Comparison of ENCODE assay signal across 28 mouse cellular contexts in genomic region chr15:81023842-81024241, GRCm38 (mm10). TPM values are rescaled to one million over a fixed set of nuclear protein-coding genes. Genes with fewer than 3 reads are reported as not detected.
DNase-seq lines count a peak whose midpoint lies in the region; ATAC-seq lines count a peak whose summit lies in the region.
"Had no signal": no experiment of that assay in that cellular context is flagged by ENCODE, and none has a peak within 500 bp of the region (broad histone marks: within the 10 kb centered on the region; RNA-seq: fewer than 3 reads in every experiment).

No protein-coding gene starts in this region.

- peaks cover 14% of the 10 kb centered on the region; the same call in 1 of the 2 replicates for H3K4me1 ChIP-seq in limb, embryonic 13.5 days
- peaks cover 24% of the 10 kb centered on the region for H3K4me1 ChIP-seq in limb, embryonic 10.5 days
- H3K4me1 ChIP-seq: forebrain, embryonic 15.5 days had no signal

- DNase-seq in frontal cortex, postnatal 10 days (ENCODE audit: low spot score in 2 of 2): no peak
- DNase-seq in limb, embryonic 10.5 days (ENCODE audit: low spot score): no peak
- DNase-seq in brain, adult 2 months (ENCODE audit: low read depth, low spot score): peak; percentile 56
- DNase-seq in telencephalon, adult 2 months (ENCODE audit: low read depth, low spot score): peak; percentile 58
- no peak for DNase-seq in urinary bladder, postnatal 36 days (ENCODE audit: low spot score in 2 of 2)
- DNase-seq: adrenal gland, postnatal 10 days; adrenal gland, postnatal 36 days; B cell, adult 2 months; cerebellum, adult 18-20 months; cerebellum, adult 9-10 months; cerebellum, postnatal 14 days; gastrocnemius, postnatal 10 days; heart, adult 2 months; heart, postnatal 14 days; heart, postnatal 4 days had no signal

- H3K9ac ChIP-seq in limb, embryonic 13.5 days: 0 out of 2 replicates have a peak overlapping the region, but pooled peaks have one; percentile 13
- H3K9ac ChIP-seq: embryonic facial prominence, embryonic 13.5 days; forebrain, embryonic 12.5 days; forebrain, embryonic 15.5 days; heart, embryonic 13.5 days; hindbrain, embryonic 15.5 days had no signal

- H3K27me3 ChIP-seq in limb, embryonic 13.5 days: no peaks in the 10 kb centered on the region
- H3K27me3 ChIP-seq in limb, embryonic 10.5 days (ENCODE audit: low read depth, poor library complexity, severe bottlenecking): no peaks in the 10 kb centered on the region
- H3K27me3 ChIP-seq: CH12.LX; embryonic facial prominence, embryonic 13.5 days; forebrain, embryonic 12.5 days; forebrain, embryonic 15.5 days; heart, embryonic 13.5 days; hindbrain, embryonic 15.5 days; Patski had no signal

- peak; percentile 46 for ATAC-seq in frontal cortex, adult (ENCODE audit: low TSS enrichment)
- no peak for ATAC-seq in limb, embryonic 13.5 days (ENCODE audit: low FRiP score, low read depth)
- ATAC-seq: forebrain, embryonic 15.5 days; Patski had no signal

- H3K4me2 ChIP-seq in limb, embryonic 13.5 days (replicated peaks): no peak overlapping the region
- H3K4me2 ChIP-seq: embryonic facial prominence, embryonic 13.5 days; forebrain, embryonic 12.5 days; forebrain, embryonic 15.5 days; heart, embryonic 13.5 days; hindbrain, embryonic 15.5 days had no signal

- no peak overlapping the region for H3K4me3 ChIP-seq in limb, embryonic 13.5 days
- H3K4me3 ChIP-seq in limb, embryonic 10.5 days: no peak overlapping the region
- H3K4me3 ChIP-seq: embryonic facial prominence, embryonic 10.5 days; embryonic facial prominence, embryonic 13.5 days; erythroblast, embryonic 14.5 days; forebrain, embryonic 12.5 days; forebrain, embryonic 15.5 days; heart, adult 2 months; heart, embryonic 10.5 days; heart, embryonic 13.5 days; hindbrain, embryonic 15.5 days had no signal

- peaks cover 44% of the 10 kb centered on the region for H3K36me3 ChIP-seq in limb, embryonic 13.5 days
- peaks cover 37% of the 10 kb centered on the region for H3K36me3 ChIP-seq in limb, embryonic 10.5 days

- H3K27ac ChIP-seq in limb, embryonic 13.5 days: no peak overlapping the region
- H3K27ac ChIP-seq in limb, embryonic 10.5 days: no peak overlapping the region
- H3K27ac ChIP-seq: embryonic facial prominence, embryonic 10.5 days; embryonic facial prominence, embryonic 13.5 days; forebrain, embryonic 12.5 days; forebrain, embryonic 15.5 days; heart, adult 2 months; heart, embryonic 10.5 days; heart, embryonic 13.5 days; hindbrain, embryonic 15.5 days had no signal

- no peaks in the 10 kb centered on the region for H3K9me3 ChIP-seq in limb, embryonic 13.5 days
- H3K9me3 ChIP-seq in limb, embryonic 10.5 days (replicated peaks): no peaks in the 10 kb centered on the region
- H3K9me3 ChIP-seq: embryonic facial prominence, embryonic 10.5 days; embryonic facial prominence, embryonic 13.5 days; forebrain, embryonic 12.5 days; forebrain, embryonic 15.5 days; G1E; heart, embryonic 10.5 days; heart, embryonic 13.5 days; hindbrain, embryonic 15.5 days had no signal

- 85% methylated on average over 9 of the region's 9 CpGs for WGBS in limb, embryonic 13.5 days
- WGBS in limb, embryonic 10.5 days: 93% methylated on average over 9 of the region's 9 CpGs

RNA-seq across cellular contexts. Expression of gene Sgsm3, which starts 46.3 kb away (rescaled TPM):
- 28.9 and 31.2 TPM in 2 replicates for polyA plus RNA-seq in limb, embryonic 13.5 days (2015; fragmentation: Nextera tagmentation; extraction: Ambion mirVana)
- polyA plus RNA-seq in limb, embryonic 10.5 days (2016; fragmentation: Nextera tagmentation; extraction: Ambion mirVana): 26.2 and 29.1 TPM in 2 replicates

Comparison
In these comparisons a context has a peak if more than half of its experiments do, and no peak if none do; other contexts are left out.
1. DNase-seq: peak in brain, adult 2 months (single experiment) and telencephalon, adult 2 months (single experiment); none in frontal cortex, postnatal 10 days (0 of 2), limb, embryonic 10.5 days (single experiment) and urinary bladder, postnatal 36 days (0 of 2).